Mouse (Mus musculus): Measurements from ENCODE around the gene Dao.

The Dao gene

GRCm38 (mm10) chr5:113984025-113984740, 19.3 kb upstream of the Dao start:
- no peak for DNase-seq (ENCODE audit: low spot score)

GRCm38 (mm10) chr5:113985737-113986136, 17.8 kb upstream of the Dao start:
- DNase-seq (ENCODE audit: low spot score), result no peak

DNA sequence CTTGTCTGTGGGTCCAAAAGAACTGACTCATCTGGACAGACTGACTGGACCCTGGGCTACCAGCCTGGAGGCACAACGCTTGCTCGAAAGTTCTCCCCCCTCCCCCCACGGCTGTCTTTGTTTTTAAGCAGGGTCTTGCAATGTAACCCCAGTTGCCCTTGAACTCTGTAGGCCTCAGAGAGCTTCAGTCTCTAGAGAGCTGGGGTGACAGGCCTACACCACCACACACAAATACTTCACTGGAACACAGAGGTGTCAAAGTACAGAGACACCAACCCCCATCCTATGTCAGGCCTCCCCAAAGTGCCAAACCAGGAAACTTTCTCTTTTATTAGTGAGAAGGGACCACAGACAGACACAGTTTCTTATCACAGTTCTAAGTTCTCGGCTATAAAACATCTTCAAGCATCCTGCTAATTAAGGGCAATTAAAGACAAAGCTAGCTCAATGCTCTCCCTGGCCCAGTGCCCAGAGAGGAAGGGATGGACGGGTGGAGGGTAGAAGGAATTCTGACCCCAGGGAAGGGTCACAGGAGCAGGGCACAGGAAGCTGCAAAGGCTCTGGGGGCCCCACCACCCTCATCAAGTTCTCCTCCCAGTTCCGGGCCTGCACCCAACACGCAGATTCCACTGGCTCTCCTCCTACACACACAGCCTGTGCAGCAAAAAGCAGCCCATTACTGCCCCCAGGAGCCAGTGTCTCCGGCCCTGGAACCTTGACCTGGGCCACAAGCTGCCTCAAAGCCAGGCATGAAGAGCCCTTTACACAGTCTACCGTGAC, 17.1 kb upstream of the Dao start:
- DNase-seq (ENCODE audit: low spot score), result peak; percentile 36

DNA sequence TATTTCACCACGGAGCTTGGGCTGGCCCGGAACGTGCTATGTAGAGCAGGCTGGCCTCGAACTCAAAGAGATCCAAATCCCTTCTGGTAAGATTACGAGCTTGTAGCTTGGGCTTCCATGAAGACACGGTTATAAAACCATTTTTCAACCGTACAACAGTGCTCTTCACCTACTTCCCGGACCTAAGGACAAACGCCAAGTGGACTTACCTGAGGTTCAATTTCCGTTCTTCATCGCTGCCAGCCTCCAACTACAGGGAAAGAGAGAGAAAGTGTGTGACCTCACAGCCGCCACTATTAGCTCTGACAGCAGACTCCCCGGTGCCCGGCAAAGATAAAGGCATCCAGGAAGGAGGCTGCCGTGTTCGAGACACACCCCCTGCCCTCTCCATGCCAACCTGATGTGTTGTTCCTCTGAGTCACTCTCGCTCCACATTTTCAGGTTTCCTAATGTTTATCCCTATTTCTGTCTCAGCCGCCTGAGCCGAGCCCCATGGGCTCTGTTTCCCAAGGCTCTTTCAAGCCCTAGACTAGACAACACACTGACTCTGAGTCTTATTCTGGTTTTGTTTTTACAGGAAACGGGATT, 14.0 kb upstream of the Dao start:
- DNase-seq (ENCODE audit: low spot score), result no peak

- no peak for DNase-seq (ENCODE audit: low spot score)
Observed at GRCm38 (mm10) chr5:113990593-113990992, 12.9 kb upstream of the Dao start.

- no peak for DNase-seq (ENCODE audit: low spot score)
Observed at GRCm38 (mm10) chr5:113991141-113991540, 12.4 kb upstream of the Dao start.

GRCm38 (mm10) chr5:113992339-113992831, 11.1 kb upstream of the Dao start:
- no peak for DNase-seq (ENCODE audit: low spot score)

- DNase-seq (ENCODE audit: low spot score), result no peak
Observed at GRCm38 (mm10) chr5:113993031-113993486, 10.4 kb upstream of the Dao start.

- DNase-seq (ENCODE audit: low spot score), result peak; percentile 88
Observed at GRCm38 (mm10) chr5:113993487-113994465, 9.7 kb upstream of the Dao start, which contains the start of gene Ssh1. Ssh1 (minus strand) TSS chr5:113993894.

DNA sequence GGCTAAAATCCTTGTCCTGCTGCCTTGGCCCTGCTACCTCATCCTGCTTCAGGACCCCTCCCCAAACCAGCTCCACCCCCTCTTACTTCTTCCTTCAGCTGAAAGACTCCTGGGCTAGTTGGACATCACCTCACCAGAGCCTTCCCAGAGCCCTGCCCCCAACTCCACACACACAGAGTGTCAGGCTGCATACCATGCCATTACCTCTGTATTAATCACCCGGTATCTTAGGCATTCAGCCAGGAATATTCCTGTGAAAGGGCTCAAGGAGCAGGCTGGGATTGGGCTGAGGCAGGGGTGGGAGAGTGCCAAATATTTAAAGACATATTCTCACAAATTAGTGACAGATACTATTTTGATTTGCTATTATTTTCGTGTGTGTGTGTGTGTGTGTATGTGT, 7.0 kb upstream of the Dao start:
- no peak for DNase-seq (ENCODE audit: low spot score)

DNA sequence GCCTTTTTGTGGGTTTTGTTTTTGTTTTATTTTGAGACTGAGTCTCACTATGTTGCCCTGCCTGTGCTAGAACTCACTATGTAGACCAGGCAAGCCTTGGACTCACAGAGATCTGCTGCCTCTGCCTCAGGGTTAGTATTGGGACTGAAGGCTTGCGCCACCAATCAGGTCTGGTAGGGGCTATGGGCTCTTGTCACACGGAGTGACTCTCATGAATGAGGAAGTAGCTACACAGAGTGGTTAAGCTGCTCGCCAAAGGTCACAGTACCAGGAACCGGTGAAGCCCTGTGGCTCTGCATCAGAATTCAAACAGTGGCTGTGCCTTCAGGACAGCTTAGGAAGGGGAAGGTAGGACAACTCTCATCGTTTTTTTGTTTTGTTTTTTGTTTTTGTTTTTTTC, 4.1 kb upstream of the Dao start:
- no peak for DNase-seq (ENCODE audit: low spot score)

GRCm38 (mm10) chr5:114004573-114004972, 1.1 kb downstream of the Dao start:
- no peak for DNase-seq (ENCODE audit: low spot score)

- DNase-seq (ENCODE audit: low spot score), result no peak
Observed at GRCm38 (mm10) chr5:114005100-114005499, 1.6 kb downstream of the Dao start.

DNA sequence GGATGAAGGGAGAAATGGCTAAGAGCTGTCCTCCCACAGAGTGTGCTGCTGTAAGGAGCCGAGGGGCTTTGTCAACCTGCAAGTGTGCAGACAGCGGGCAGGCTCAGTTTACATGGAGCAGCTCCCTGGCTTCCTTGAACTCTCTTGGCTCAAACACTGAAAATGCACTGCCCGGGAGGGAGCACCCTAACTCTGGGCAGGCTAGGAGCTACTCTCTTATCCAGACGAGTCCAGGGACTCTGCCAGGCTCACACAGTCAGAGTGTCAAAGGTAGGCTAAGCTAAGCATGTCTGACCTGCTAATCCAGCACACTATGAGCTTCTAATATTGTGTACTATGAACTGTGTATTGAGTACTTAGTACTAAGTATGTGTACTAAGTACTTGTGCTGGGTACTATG, 3.5 kb downstream of the Dao start:
- no peak for DNase-seq (ENCODE audit: low spot score)

- DNase-seq (ENCODE audit: low spot score), result no peak
Observed at GRCm38 (mm10) chr5:114007753-114008453, 4.4 kb downstream of the Dao start.

- DNase-seq (ENCODE audit: low spot score), result no peak
Observed at GRCm38 (mm10) chr5:114009049-114009448, 5.5 kb downstream of the Dao start.

DNA sequence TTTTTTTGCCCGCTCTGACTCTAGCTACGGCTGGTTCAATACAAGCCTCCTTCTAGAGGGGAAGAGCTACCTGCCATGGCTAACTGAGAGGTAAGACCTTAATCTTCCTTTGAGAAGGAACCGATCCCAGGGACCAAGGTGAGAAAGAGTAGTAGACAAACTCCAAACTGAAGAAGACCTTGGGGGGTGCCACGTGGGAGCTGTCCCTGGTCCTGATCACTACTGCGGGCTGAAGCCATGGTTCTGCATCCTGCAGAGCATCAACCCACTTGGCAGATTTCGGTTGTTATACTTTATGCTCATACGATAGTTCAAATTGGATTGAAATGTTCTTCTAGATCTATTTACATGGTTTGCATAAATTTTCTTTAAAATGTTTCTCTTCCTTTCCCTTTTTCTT, 11.6 kb downstream of the Dao start:
- DNase-seq (ENCODE audit: low spot score), result no peak

DNA sequence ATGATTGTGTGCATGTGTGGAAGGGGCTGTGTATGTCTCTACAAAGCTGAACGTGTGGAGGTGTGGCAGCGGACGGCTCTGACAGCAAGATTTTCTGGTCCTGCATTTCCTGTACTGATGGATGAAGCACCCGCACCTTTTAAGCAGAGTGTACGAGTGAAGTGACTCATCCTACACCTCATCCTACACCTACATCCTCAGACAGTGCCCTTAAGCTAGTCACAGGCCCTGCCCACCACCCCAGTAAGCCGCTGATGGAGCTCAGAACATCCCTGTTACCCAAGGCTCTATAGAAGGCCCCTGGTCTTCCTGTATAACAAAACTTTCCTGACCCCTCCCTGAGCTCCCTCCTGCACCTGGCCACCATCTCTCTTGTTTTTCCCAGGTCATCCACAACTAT, 20.9 kb downstream of the Dao start:
- no peak for DNase-seq (ENCODE audit: low spot score)

- DNase-seq (ENCODE audit: low spot score), result no peak
Observed at GRCm38 (mm10) chr5:114024885-114025284, 21.4 kb downstream of the Dao start.

- DNase-seq (ENCODE audit: low spot score), result no peak
Observed at GRCm38 (mm10) chr5:114027217-114027944, 23.9 kb downstream of the Dao start.
